Mouse (Mus musculus) kidney, postnatal 0 days (tissue): ENCODE data around the gene Mtif3. TPM values are rescaled to one million over a fixed set of nuclear protein-coding genes. Genes with fewer than 3 reads are reported as not detected.

ENCODE experiments used
- ATAC-seq: fragments of 200-750 bp; cut with Nextera tagmentation; replicated peaks from 2 replicates; pipeline ENCODE4 v1.8.0; 2017; ENCODE audit warnings: low read depth, moderate number of reproducible peaks, moderate TSS enrichment, moderate library complexity; ENCODE audit not compliant: low FRiP score
- DNase-seq: peaks from one replicate; pipeline ENCODE4 v3.0.0-alpha.2; 2016; ENCODE audit warnings: low spot score
- H3K27ac ChIP-seq: fragments of 300-500 bp; sonication (generic); 2 replicates; pipeline ENCODE4 v1.5.1; 2014; ENCODE audit warnings: mild to moderate bottlenecking
- H3K27me3 ChIP-seq: fragments of 300-500 bp; sonication (generic); 2 replicates; pipeline ENCODE4 v1.6.1; 2014; ENCODE audit warnings: low read length, mixed read lengths; ENCODE audit not compliant: insufficient read depth
- H3K36me3 ChIP-seq: fragments of 300-500 bp; sonication (generic); 2 replicates; pipeline ENCODE4 v1.6.1; 2014; ENCODE audit warnings: low read length, mixed read lengths; ENCODE audit not compliant: insufficient read depth
- H3K4me1 ChIP-seq: fragments of 300-500 bp; sonication (generic); replicated peaks from 2 replicates; pipeline ENCODE4 v1.6.1; 2014; ENCODE audit warnings: antibody characterized with exemption, low read length, mixed read lengths; ENCODE audit not compliant: insufficient read depth
- H3K4me2 ChIP-seq: fragments of 300-500 bp; sonication (generic); 2 replicates; pipeline ENCODE4 v1.6.1; 2014; ENCODE audit warnings: mild to moderate bottlenecking, low read length, moderate library complexity, mixed read lengths
- H3K4me3 ChIP-seq: fragments of 300-500 bp; sonication (generic); replicated peaks from 2 replicates; pipeline ENCODE4 v1.5.1; 2014; ENCODE audit warnings: low read depth, low read length
- H3K9ac ChIP-seq: fragments of 300-500 bp; sonication (generic); 2 replicates; pipeline ENCODE4 v1.6.1; 2014; ENCODE audit warnings: low read depth, low read length
- H3K9me3 ChIP-seq: fragments of 300-500 bp; sonication (generic); replicated peaks from 2 replicates; pipeline ENCODE4 v1.6.1; 2016; ENCODE audit warnings: low read length, inconsistent platforms, mixed read lengths
- CTCF ChIP-seq: IDR thresholded peaks from 2 replicates; pipeline ENCODE4 v1.5.1; 2016; ENCODE audit warnings: antibody characterized with exemption, low read depth, mild to moderate bottlenecking, moderate library complexity
- WGBS: fragments of 180-500 bp; shearing (Covaris S2); extraction: QIAGEN DNeasy Blood & Tissue Kit; methylation state at CpG from one replicate; pipeline ENCODE4 v1.1.7; 2014; 5-methylcytosine and 5-hydroxymethylcytosine counted together
- polyA plus RNA-seq: library from polyadenylated mRNA; unstranded; fragments of >200 nt; fragmentation: Nextera tagmentation; extraction: Ambion mirVana; gene quantifications from 2 replicates; pipeline ENCODE4 v1.2.1, GENCODE M21; 2015

Gene Mtif3
- polyA plus RNA-seq, 1 experiment from 2014 or later, result 32.3 TPM

- H3K27me3 ChIP-seq, result no peaks in the 10 kb centered on the region
- ATAC-seq (peak; percentile 57), DNase-seq (peak; percentile 83)
- H3K4me1 ChIP-seq, result 0 out of 2 replicates have a peak, but pooled peaks cover 5% of the 10 kb centered on the region
- no peak overlapping the region for H3K4me3 ChIP-seq
- WGBS, result 29% methylated on average over 8 of the region's 8 CpGs
- no peaks in the 10 kb centered on the region for H3K9me3 ChIP-seq
- peak; percentile 92 for TF ChIP-seq CTCF
- H3K36me3 ChIP-seq, result no peaks in the 10 kb centered on the region
- no peak overlapping the region for H3K9ac ChIP-seq
- H3K27ac ChIP-seq, result no peak overlapping the region
- H3K4me2 ChIP-seq, result no peak overlapping the region
Observed at GRCm38 (mm10) chr5:146904404-146904803, 59.2 kb downstream of the Mtif3 start.

Other genes starting within 250 kb of the Mtif3 start
- gene Usp12, start 168.8 kb downstream of the Mtif3 start, polyA plus RNA-seq, result 18.7 and 20.0 TPM in 2 replicates
- gene Rpl21, start 130.9 kb downstream of the Mtif3 start, polyA plus RNA-seq, result 604 and 688 TPM in 2 replicates
- gene Rasl11a, start 118.7 kb downstream of the Mtif3 start, polyA plus RNA-seq, result 112 and 115 TPM in 2 replicates
- gene Gtf3a, start 15.1 kb downstream of the Mtif3 start, polyA plus RNA-seq, result 112 TPM in 2 replicates
- gene Lnx2, start 112.8 kb upstream of the Mtif3 start, polyA plus RNA-seq, result 11.8 and 12.4 TPM in 2 replicates
- gene Polr1d, start 113.2 kb upstream of the Mtif3 start, polyA plus RNA-seq, result 161 TPM in 2 replicates
- not detected in 2 replicates for gene Gsx1, start 224.9 kb upstream of the Mtif3 start, polyA plus RNA-seq